In genomic region chr6:120301137-120301536, GRCm38 (mm10) we compare ENCODE assay signal across 9 mouse cellular contexts. TPM values are rescaled to one million over a fixed set of nuclear protein-coding genes. Genes with fewer than 3 reads are reported as not detected.
DNase-seq lines count a peak whose midpoint lies in the region; ATAC-seq lines count a peak whose summit lies in the region.
"Had no signal": no experiment of that assay in that cellular context is flagged by ENCODE, and none has a peak within 500 bp of the region (broad histone marks: within the 10 kb centered on the region; RNA-seq: fewer than 3 reads in every experiment).

No protein-coding gene starts in this region.

- H3K4me2 ChIP-seq in midbrain, embryonic 13.5 days (replicated peaks): no peak overlapping the region
- H3K4me2 ChIP-seq: heart, embryonic 15.5 days had no signal

- no peak overlapping the region for H3K4me3 ChIP-seq in midbrain, embryonic 13.5 days (replicated peaks)
- H3K4me3 ChIP-seq: heart, embryonic 15.5 days had no signal

- H3K9ac ChIP-seq in midbrain, embryonic 13.5 days (replicated peaks): no peak overlapping the region
- H3K9ac ChIP-seq: heart, embryonic 15.5 days had no signal

- peak; percentile 62; the same call in 1 of the 2 replicates for ATAC-seq in midbrain, embryonic 13.5 days

- WGBS in midbrain, embryonic 13.5 days: 33% methylated on average over 6 of the region's 6 CpGs

- peaks cover 1% of the 10 kb centered on the region for H3K27me3 ChIP-seq in midbrain, embryonic 13.5 days

- H3K36me3 ChIP-seq in midbrain, embryonic 13.5 days: no peaks in the 10 kb centered on the region
- H3K36me3 ChIP-seq: heart, embryonic 15.5 days had no signal

- intact Hi-C loops in heart, postnatal 14 days (cut with DNase I): loop anchor here (1.0 to 10.0 kb wide), 2 partner anchors 78 to 506 kb away; no protein-coding TSS in a partner anchor

- no peak overlapping the region for H3K27ac ChIP-seq in midbrain, embryonic 13.5 days
- H3K27ac ChIP-seq: heart, embryonic 15.5 days had no signal

- no peaks in the 10 kb centered on the region for H3K9me3 ChIP-seq in midbrain, embryonic 13.5 days
- H3K9me3 ChIP-seq: heart, embryonic 15.5 days had no signal

- DNase-seq in adrenal gland, adult 2 months: peak; percentile 50
- DNase-seq in adrenal gland, postnatal 4 days (ENCODE audit: low spot score in 2 of 2): no peak
- DNase-seq in 416B (ENCODE audit: low read depth): peak; percentile 55
- DNase-seq in cerebellum, postnatal 10 days: peak; percentile 68 to 73
- peak; percentile 33 to 60 for DNase-seq in heart, postnatal 14 days
- peak; percentile 21 to 38 for DNase-seq in layer of hippocampus, adult 8-10 months (ENCODE audit: low spot score in 2 of 2)
- peak; percentile 56 for DNase-seq in testis, postnatal 10 days (ENCODE audit: low spot score)

- no peaks in the 10 kb centered on the region for H3K4me1 ChIP-seq in midbrain, embryonic 13.5 days (replicated peaks)
- H3K4me1 ChIP-seq: heart, embryonic 15.5 days had no signal

RNA-seq across cellular contexts. Expression of gene B4galnt3, which starts 6.8 kb away (rescaled TPM):
- 10 to 100 TPM in 1 of 2 experiments, 1 to 10 TPM in 1; 5.6 to 12.6 TPM for total RNA-seq in adrenal gland, adult 2 months (2021)
- 4.7 and 5.0 TPM in 2 replicates for polyA plus RNA-seq in adrenal gland, adult 2 months (2012; rRNA removed)
- 1 to 10 TPM; 6.7 to 8.7 TPM for total RNA-seq in adrenal gland, postnatal 4 days (2021)
- under 1 TPM; 0.29 to 0.50 TPM for total RNA-seq in heart, postnatal 14 days (2021)
- 1 to 10 TPM in 1 of 4 experiments, under 1 TPM in 3; 0.35 to 1.2 (median 0.87) TPM for total RNA-seq in layer of hippocampus, adult 8-10 months (2022)
- polyA plus RNA-seq in midbrain, embryonic 13.5 days (2015; fragmentation: Nextera tagmentation; extraction: Ambion mirVana): 0.06 and 0.09 TPM in 2 replicates

RNA-seq across cellular contexts. Expression of gene D330020A13Rik, which starts 7.0 kb away (rescaled TPM):
- under 1 TPM in 1 of 2 experiments, not detected in 1; 0.38 TPM for total RNA-seq in adrenal gland, adult 2 months (2021)
- 4.5 and 6.4 TPM in 2 replicates for polyA plus RNA-seq in adrenal gland, adult 2 months (2012; rRNA removed)
- under 1 TPM in 1 of 2 experiments, not detected in 1; 0.48 TPM for total RNA-seq in adrenal gland, postnatal 4 days (2021)
- total RNA-seq in heart, postnatal 14 days (2021): not detected
- total RNA-seq in layer of hippocampus, adult 8-10 months (2022): not detected
- polyA plus RNA-seq in midbrain, embryonic 13.5 days (2015; fragmentation: Nextera tagmentation; extraction: Ambion mirVana): not detected in 2 replicates

Comparison
In these comparisons a context has a peak if more than half of its experiments do, and no peak if none do; other contexts are left out.
1. DNase-seq: peak in adrenal gland, adult 2 months (single experiment), 416B (single experiment), cerebellum, postnatal 10 days (2 of 2), heart, postnatal 14 days (2 of 2), layer of hippocampus, adult 8-10 months (2 of 2) and testis, postnatal 10 days (single experiment); none in adrenal gland, postnatal 4 days (0 of 2).